Mouse (Mus musculus) heart, embryonic 12.5 days (tissue): ENCODE measurements around the gene Laptm4a. TPM values are rescaled to one million over a fixed set of nuclear protein-coding genes. Genes with fewer than 3 reads are reported as not detected.
A peak's percentile ranks its signal among the peaks of the same experiment; 100 is the strongest.

Experiments
- ATAC-seq: fragments of 200-750 bp; cut with Nextera tagmentation; 2 replicates; pipeline ENCODE4 v1.8.0; 2017; ENCODE audit warnings: moderate TSS enrichment, moderate library complexity; ENCODE audit not compliant: insufficient number of reproducible peaks, low FRiP score
- H3K27ac ChIP-seq: fragments of 300-500 bp; sonication (generic); 2 replicates; pipeline ENCODE4 v1.5.1; 2016; ENCODE audit warnings: mild to moderate bottlenecking, moderate library complexity; ENCODE audit not compliant: poor library complexity, severe bottlenecking
- H3K27me3 ChIP-seq: fragments of 300-500 bp; sonication (generic); replicated peaks from 2 replicates; pipeline ENCODE4 v1.6.1; 2016; ENCODE audit warnings: mild to moderate bottlenecking, moderate library complexity
- H3K36me3 ChIP-seq: fragments of 300-500 bp; sonication (generic); 2 replicates; pipeline ENCODE4 v1.6.1; 2016; ENCODE audit warnings: mild to moderate bottlenecking, moderate library complexity
- H3K4me1 ChIP-seq: fragments of 300-500 bp; sonication (generic); replicated peaks from 2 replicates; pipeline ENCODE4 v1.6.1; 2016; ENCODE audit warnings: mild to moderate bottlenecking
- H3K4me2 ChIP-seq: fragments of 300-500 bp; sonication (generic); 2 replicates; pipeline ENCODE4 v1.6.1; 2016; ENCODE audit warnings: mild to moderate bottlenecking, moderate library complexity
- H3K4me3 ChIP-seq: fragments of 300-500 bp; sonication (generic); 2 replicates; pipeline ENCODE4 v1.5.1; 2016; ENCODE audit warnings: mild to moderate bottlenecking
- H3K9ac ChIP-seq: fragments of 300-500 bp; sonication (generic); 2 replicates; pipeline ENCODE4 v1.6.1; 2016; ENCODE audit warnings: mild to moderate bottlenecking, moderate library complexity
- H3K9me3 ChIP-seq: fragments of 300-500 bp; sonication (generic); replicated peaks from 2 replicates; pipeline ENCODE4 v1.6.1; 2016; ENCODE audit warnings: mild to moderate bottlenecking, moderate library complexity
- WGBS: fragments of 180-500 bp; shearing (Covaris S2); methylation state at CpG from one replicate; pipeline ENCODE4 v1.1.7; 2016; 5-methylcytosine and 5-hydroxymethylcytosine counted together
- polyA plus RNA-seq: library from polyadenylated mRNA; unstranded; fragments of >200 nt; fragmentation: Nextera tagmentation; extraction: Ambion mirVana; gene quantifications from 2 replicates; pipeline ENCODE4 v1.2.1, GENCODE M21; 2016

Laptm4a gene
- polyA plus RNA-seq, 1 experiment from 2014 or later = 295 TPM

DNA sequence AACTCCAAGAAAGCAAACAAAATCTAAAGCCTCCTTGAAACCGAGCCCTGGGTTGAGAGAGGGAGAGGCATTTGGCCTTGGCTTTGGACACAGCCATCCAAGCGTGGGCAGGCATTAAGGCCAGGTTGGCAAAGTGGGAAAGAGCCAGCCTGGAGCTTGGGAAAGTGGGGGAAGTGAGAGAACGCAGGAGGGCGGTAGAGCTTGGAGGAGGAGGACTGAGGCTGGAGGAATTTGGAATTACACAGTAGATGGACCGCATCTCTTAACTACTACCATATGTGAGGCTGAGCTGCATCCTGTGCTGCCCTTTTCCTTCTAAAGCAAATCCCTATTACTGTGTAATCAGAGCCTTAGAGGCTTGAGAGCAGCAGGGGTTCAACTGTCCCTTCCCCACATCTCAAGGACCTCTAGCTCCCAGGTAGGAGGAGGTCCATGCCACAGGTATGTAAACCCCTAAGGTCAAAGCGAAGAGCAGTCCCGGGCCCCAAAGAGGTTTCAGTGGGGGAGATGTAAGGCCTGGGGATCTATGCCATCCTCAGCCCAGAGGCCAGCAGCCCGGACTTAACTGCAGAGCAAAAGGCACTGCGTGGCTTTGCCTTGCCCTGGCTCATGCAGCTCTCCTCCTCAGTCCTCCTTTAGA, 7.6 kb upstream of the Laptm4a start:
- Histone ChIP-seq H3K9ac (no peak overlapping the region), H3K4me3 (no peak overlapping the region), H3K4me2 (no peak overlapping the region), H3K27ac (peak overlapping the region; percentile 43; the same call in 1 of the 2 replicates), H3K27me3 (no peaks in the 10 kb centered on the region), H3K9me3 (no peaks in the 10 kb centered on the region), H3K4me1 (peaks cover 28% of the 10 kb centered on the region), H3K36me3 (no peaks in the 10 kb centered on the region)
- WGBS = 58% methylated on average over 9 of the region's 9 CpGs
- no peak for ATAC-seq

DNA sequence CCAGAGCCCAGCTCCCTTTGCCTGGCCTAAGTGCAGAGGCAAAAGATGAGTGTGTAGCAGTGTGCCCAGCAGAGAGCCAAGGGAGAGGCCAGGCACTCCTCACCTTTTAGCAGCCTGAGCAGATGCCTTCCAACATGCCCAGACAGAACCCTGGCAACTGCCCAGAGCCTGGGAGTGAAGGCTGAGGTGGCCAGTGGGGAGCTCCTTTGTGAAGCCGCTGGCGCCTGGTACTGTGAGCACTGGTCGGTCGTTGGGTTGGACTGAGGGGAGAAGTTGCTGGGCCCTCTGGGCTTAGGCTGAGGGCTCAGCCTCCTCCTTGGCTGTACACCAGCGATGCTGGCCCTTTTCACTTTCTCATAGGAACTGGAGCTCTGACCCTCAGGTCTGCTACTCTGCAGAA, 5.1 kb upstream of the Laptm4a start:
- Histone ChIP-seq H3K4me3 (no peak overlapping the region), H3K4me1 (peaks cover 33% of the 10 kb centered on the region), H3K4me2 (no peak overlapping the region), H3K9ac (peak overlapping the region; percentile 40; the same call in 1 of the 2 replicates), H3K27me3 (no peaks in the 10 kb centered on the region), H3K36me3 (no peaks in the 10 kb centered on the region), H3K9me3 (no peaks in the 10 kb centered on the region), H3K27ac (peak overlapping the region; percentile 18)
- 52% methylated on average over 5 of the region's 5 CpGs for WGBS
- ATAC-seq = no peak

DNA sequence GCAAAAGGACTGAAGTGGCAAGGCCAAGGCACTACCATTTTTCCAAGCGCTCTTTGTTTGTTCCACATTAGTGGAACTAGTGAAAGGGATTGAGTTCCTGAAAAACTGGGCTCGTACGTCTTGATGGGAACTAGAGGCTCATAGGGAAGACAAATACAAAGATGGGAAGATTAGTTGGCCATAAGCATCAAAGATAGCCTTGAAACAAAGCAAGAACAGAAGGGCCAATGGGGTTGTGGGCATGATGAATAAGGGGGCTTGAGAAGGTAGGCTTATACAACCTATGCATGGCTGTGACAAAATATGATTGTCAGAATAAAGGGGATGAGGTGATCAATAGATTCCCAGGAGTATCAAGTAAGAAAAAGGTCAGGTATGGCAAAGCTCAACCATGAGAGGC, 2.2 kb upstream of the Laptm4a start:
- no peak for ATAC-seq
- Histone ChIP-seq H3K4me1 (peaks cover 30% of the 10 kb centered on the region), H3K9me3 (no peaks in the 10 kb centered on the region), H3K27me3 (no peaks in the 10 kb centered on the region), H3K36me3 (no peaks in the 10 kb centered on the region), H3K4me2 (no peak overlapping the region), H3K27ac (no peak overlapping the region), H3K9ac (no peak overlapping the region), H3K4me3 (no peak overlapping the region)
- 90% methylated on average over 3 of the region's 3 CpGs for WGBS

DNA sequence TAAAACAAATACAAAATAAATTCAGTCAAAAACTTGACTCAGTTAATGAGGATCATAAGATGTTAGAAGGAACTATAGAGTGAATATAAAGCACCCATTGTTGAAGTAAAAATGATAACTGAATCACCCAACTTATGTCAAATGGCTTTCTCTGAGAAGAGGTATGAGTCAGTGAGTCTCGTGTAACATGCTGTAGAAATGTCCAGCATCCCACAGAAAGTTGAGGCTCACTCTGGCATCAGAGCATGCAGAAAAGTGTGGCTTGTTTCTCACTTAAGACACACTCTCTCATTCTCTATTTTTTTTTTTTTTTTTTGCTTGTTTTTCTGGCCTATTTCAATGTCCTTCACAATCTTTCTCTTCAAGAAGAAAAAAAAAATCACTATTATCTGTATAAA, 469 bp upstream of the Laptm4a start:
- Histone ChIP-seq H3K36me3 (peaks cover 6% of the 10 kb centered on the region), H3K9me3 (no peaks in the 10 kb centered on the region), H3K9ac (peak overlapping the region; percentile 73; the same call in 1 of the 2 replicates), H3K27ac (peak overlapping the region; percentile 96), H3K4me1 (peaks cover 36% of the 10 kb centered on the region), H3K27me3 (no peaks in the 10 kb centered on the region), H3K4me2 (peak overlapping the region; percentile 95), H3K4me3 (peak overlapping the region; percentile 75)
- no peak for ATAC-seq
- 42% methylated on average over 1 of the region's 1 CpGs for WGBS

DNA sequence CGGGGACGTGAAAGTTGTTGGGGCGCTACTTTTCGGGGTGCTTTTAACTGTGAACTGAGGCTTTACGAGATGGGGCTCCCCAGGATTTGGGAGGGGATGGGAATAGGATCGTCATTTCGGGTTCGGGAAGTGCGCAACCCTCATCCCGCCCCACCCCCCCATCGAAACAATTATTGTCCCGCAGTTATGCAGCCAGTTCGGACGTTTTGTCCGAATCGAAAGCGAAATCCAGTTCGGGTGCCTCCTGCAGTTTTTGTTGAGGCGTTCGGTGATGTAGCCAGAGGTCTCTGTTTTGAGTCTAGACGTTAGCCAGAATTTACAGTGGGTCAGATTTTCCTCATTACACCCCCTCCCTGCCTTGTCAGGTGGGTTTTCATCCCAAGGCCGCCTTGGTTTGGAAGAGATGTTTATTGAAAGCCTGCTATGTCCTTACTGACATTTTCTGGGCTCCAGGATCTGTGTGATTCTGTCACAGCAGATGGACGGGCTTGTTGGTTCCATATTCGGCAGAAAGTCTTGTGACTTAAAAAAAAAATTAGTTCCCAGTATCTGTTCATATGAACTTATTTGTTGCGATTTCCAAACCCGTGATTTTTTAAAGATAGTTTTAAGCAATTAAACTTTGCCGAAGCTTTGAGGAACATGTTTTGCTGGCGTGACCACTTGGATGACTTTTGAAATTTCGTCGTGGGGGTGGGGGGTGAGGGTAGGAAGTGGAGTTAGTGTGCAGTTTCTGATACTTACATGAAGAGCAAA, 1.1 kb downstream of the Laptm4a start:
- no peaks in the 10 kb centered on the region for H3K9me3 ChIP-seq
- no peak for ATAC-seq
- 2% methylated on average over 30 of the region's 30 CpGs for WGBS
- H3K9ac ChIP-seq = peak overlapping the region; percentile 87
- peak overlapping the region; percentile 75 for H3K4me3 ChIP-seq
- H3K4me1 ChIP-seq = peaks cover 35% of the 10 kb centered on the region
- H3K4me2 ChIP-seq = peak overlapping the region; percentile 95
- peak overlapping the region; percentile 97 for H3K27ac ChIP-seq
- peaks cover 7% of the 10 kb centered on the region for H3K36me3 ChIP-seq
- no peaks in the 10 kb centered on the region for H3K27me3 ChIP-seq

DNA sequence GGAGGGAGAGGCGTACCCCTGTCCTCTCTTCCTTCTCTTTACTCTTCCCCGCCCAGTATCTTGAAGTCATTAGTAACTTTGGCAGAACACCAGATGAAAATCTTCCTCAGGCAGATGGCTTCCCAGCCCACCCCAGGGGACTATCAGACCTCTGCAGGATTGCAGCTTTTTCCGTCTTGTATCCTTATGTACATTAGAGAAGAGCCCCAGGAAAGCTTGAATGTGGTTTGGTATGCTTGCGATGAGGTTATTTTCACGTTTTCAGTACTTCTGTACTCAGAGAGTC, 1.6 kb downstream of the Laptm4a start:
- Histone ChIP-seq H3K9me3 (no peaks in the 10 kb centered on the region), H3K27ac (peak overlapping the region; percentile 30), H3K4me1 (peaks cover 40% of the 10 kb centered on the region), H3K9ac (peak overlapping the region; percentile 87), H3K27me3 (no peaks in the 10 kb centered on the region), H3K4me2 (peak overlapping the region; percentile 95), H3K36me3 (peaks cover 7% of the 10 kb centered on the region), H3K4me3 (peak overlapping the region; percentile 75)
- ATAC-seq = no peak
- 17% methylated on average over 5 of the region's 5 CpGs for WGBS

DNA sequence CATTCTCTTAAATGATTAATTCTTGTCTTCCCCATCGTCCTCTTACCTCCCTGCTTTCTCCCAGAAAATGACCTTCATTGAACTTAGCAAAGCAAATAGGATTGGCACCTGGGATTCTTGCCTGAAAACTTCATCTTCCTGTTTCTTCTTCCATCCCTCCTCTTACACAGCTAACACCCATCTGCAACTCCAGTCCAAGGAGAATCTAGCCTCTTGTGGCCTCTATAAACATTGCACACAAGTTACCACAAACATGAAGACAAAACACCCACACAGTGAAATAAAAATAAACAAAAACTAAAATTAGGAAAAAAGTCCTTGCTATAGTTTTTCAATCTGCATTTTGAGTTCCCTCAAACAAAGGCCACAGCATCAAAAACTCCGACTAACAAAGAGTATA, 2.1 kb downstream of the Laptm4a start:
- Histone ChIP-seq H3K9me3 (no peaks in the 10 kb centered on the region), H3K27ac (no peak overlapping the region), H3K36me3 (peaks cover 7% of the 10 kb centered on the region), H3K4me3 (peak overlapping the region; percentile 75), H3K4me1 (peaks cover 45% of the 10 kb centered on the region), H3K9ac (no peak overlapping the region), H3K27me3 (no peaks in the 10 kb centered on the region), H3K4me2 (peak overlapping the region; percentile 95)
- 68% methylated on average over 2 of the region's 2 CpGs for WGBS
- no peak for ATAC-seq

DNA sequence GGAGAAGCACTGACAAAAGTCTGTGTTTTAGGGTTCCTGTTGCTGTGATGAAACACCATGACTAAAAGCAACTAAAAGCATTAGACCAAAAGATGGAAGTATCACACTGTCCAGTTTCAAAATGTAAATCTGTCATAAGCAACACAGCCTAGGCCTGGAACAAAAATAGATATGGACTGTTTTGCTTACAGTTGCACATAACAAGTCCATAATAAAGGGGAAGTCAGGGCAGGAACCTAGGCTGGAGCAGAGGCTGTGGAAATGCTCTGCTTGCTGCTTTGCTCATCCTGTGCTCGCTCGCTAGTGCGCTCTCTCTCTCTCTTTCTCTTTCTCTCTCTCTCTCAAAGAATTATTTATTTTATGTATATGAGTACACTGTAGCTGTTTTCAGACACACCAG, 6.2 kb downstream of the Laptm4a start:
- ATAC-seq = no peak
- Histone ChIP-seq H3K4me3 (no peak overlapping the region), H3K36me3 (peaks cover 7% of the 10 kb centered on the region), H3K9me3 (no peaks in the 10 kb centered on the region), H3K4me2 (no peak overlapping the region), H3K4me1 (peaks cover 60% of the 10 kb centered on the region), H3K27me3 (no peaks in the 10 kb centered on the region), H3K27ac (no peak overlapping the region), H3K9ac (no peak overlapping the region)
- WGBS = 87% methylated on average over 3 of the region's 3 CpGs

DNA sequence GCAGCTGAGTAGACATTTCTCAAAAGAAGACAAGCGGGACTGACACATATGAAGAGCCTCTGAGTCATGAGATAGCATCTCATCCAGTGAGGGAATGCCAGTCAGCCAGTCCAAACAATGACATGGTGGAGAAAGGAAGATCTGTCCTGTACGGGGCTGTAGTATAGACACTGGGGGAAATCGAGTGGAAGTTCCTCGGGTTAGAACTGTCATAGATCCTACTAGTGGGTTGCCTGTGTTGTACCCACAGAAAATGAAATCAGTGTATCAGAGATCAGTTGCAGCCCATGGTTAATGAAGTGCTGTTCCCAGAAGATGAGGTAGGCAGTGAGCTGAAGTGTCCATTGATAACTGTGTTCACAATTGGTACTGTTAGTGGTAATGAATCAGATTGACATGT, 7.3 kb downstream of the Laptm4a start:
- H3K4me3 ChIP-seq = no peak overlapping the region
- no peak overlapping the region for H3K4me2 ChIP-seq
- H3K27me3 ChIP-seq = no peaks in the 10 kb centered on the region
- H3K9me3 ChIP-seq = no peaks in the 10 kb centered on the region
- WGBS = 74% methylated on average over 4 of the region's 4 CpGs
- H3K9ac ChIP-seq = no peak overlapping the region
- ATAC-seq = no peak
- H3K36me3 ChIP-seq = peaks cover 11% of the 10 kb centered on the region
- H3K27ac ChIP-seq = no peak overlapping the region
- H3K4me1 ChIP-seq = peaks cover 53% of the 10 kb centered on the region

DNA sequence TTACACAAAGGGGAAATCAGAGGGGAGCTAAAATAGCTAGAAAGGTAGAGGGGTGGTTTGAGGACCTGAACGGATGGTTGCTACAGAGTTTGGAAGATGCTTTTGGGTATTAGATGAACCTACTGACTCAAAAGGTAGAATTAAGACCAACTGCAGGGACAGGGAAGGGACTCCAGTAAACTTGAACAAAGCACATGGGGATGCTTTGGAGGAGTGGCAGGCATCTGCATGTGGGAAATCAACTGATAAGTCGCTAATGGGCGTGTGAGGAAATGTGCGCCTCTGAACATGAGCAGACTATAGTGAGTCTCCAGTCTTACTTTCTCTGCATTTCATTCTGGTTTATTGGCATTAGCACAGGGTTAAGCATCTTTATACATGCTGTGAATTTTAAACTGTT, 9.6 kb downstream of the Laptm4a start:
- peaks cover 55% of the 10 kb centered on the region for H3K4me1 ChIP-seq
- H3K36me3 ChIP-seq = peaks cover 24% of the 10 kb centered on the region
- H3K9me3 ChIP-seq = no peaks in the 10 kb centered on the region
- no peaks in the 10 kb centered on the region for H3K27me3 ChIP-seq
- ATAC-seq = no peak
- no peak overlapping the region for H3K4me2 ChIP-seq
- no peak overlapping the region for H3K9ac ChIP-seq
- H3K27ac ChIP-seq = no peak overlapping the region
- H3K4me3 ChIP-seq = no peak overlapping the region
- WGBS = 57% methylated on average over 4 of the region's 4 CpGs

DNA sequence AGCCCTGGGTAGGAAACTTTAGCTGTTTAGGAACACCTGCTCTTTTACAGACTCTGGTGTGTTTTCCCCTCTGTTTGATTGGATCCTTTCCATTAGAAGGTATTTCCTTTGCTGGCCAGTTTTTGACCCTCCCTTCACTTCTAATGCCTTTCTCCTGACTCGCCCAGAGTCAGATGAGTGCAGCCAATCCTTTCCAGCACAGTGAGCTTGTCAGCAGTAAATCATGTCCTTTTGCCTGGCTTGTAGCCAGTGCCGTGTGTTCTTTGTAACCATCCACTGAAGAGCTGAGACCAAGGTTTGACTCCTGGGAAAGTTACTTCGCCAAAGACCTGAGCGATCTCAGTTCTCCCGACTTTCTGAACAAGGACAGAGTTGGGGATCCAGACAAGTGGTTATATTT, 13.9 kb downstream of the Laptm4a start:
- WGBS = 60% methylated on average over 5 of the region's 5 CpGs
- no peak overlapping the region for H3K9ac ChIP-seq
- H3K27ac ChIP-seq = 0 out of 2 replicates have a peak overlapping the region, but pooled peaks have one; percentile 6
- ATAC-seq = 0 out of 2 replicates have a peak, but pooled peaks have one; percentile 25
- no peaks in the 10 kb centered on the region for H3K9me3 ChIP-seq
- H3K36me3 ChIP-seq = peaks cover 58% of the 10 kb centered on the region
- no peak overlapping the region for H3K4me2 ChIP-seq
- no peaks in the 10 kb centered on the region for H3K27me3 ChIP-seq
- no peak overlapping the region for H3K4me3 ChIP-seq
- H3K4me1 ChIP-seq = peaks cover 26% of the 10 kb centered on the region
